In genomic region chr8:80814087-80814791, GRCm38 (mm10) we compare ENCODE assay signal across 8 mouse cellular contexts.
DNase-seq lines count a peak whose midpoint lies in the region; ATAC-seq and TF ChIP-seq lines count a peak whose summit lies in the region.

No protein-coding gene starts in this region.

- no peak for TF ChIP-seq POLR2A in CH12.LX (IDR thresholded peaks at IDR 0.05; ENCODE audit: low read depth, low read length)

- no peak for TF ChIP-seq RAD21 in CH12.LX (IDR thresholded peaks at IDR 0.05; ENCODE audit: low read depth, low read length)

- DNase-seq in embryo, embryonic 10.5 days (ENCODE audit: low spot score): peak; percentile 19
- no peak for DNase-seq in embryo, embryonic 10 days (ENCODE audit: low spot score)
- peak; percentile 45 for DNase-seq in CH12.LX (ENCODE audit: extremely low read depth)
- DNase-seq in lung, postnatal 36 days: peak; percentile 61
- no peak for DNase-seq in urinary bladder, adult 18-20 months (ENCODE audit: low spot score in 2 of 2)
- DNase-seq in thymus, postnatal 4 days: no peak
- no peak for DNase-seq in cerebellum, adult 11 months

- H3K27me3 ChIP-seq in CH12.LX (replicated peaks): no peaks in the 10 kb centered on the region
- no peaks in the 10 kb centered on the region for H3K27me3 ChIP-seq in heart, embryonic 13.5 days (replicated peaks)

- in situ Hi-C loops in CH12.LX (cut with MboI; ENCODE audit: low pct_ligation_motif_present, low pct_unique_long_range_greater_than_20kb, low sequenced_read_pairs): no loop called here

- no peak for TF ChIP-seq EP300 in CH12.LX (IDR thresholded peaks at IDR 0.05; ENCODE audit: low read length)

- dilution Hi-C loops in CH12.LX (cut with MboI; ENCODE audit: extremely low pct_ligation_motif_present, extremely low pct_unique_long_range_greater_than_20kb, low sequenced_read_pairs): no loop called here

- peaks cover 3 to 9% of the 10 kb centered on the region in 2 experiments; a peak in 3 of 4 replicates for H3K4me1 ChIP-seq in CH12.LX (ENCODE audit: control insufficient read depth in 1 of 2, insufficient read depth in 2 of 2)
- H3K4me1 ChIP-seq in heart, embryonic 13.5 days: peaks cover 88% of the 10 kb centered on the region

- no peak for TF ChIP-seq CTCF in CH12.LX (conservative IDR thresholded peaks at IDR 0.05 in 1 of 2, IDR thresholded peaks at IDR 0.05 in 1 of 2; ENCODE audit: low read depth in 2 of 2, low read length in 2 of 2)

- no peaks in the 10 kb centered on the region for H3K36me3 ChIP-seq in CH12.LX (replicated peaks in 1 of 2; ENCODE audit: control insufficient read depth in 1 of 2, insufficient read depth in 1 of 2, low read length in 1 of 2)
- peaks cover 9% of the 10 kb centered on the region for H3K36me3 ChIP-seq in heart, embryonic 13.5 days

- H3K4me2 ChIP-seq in CH12.LX (ENCODE audit: insufficient read depth, low read depth, poor library complexity, severe bottlenecking): peak overlapping the region; percentile 51
- H3K4me2 ChIP-seq in heart, embryonic 13.5 days: peak overlapping the region; percentile 40

- peaks cover 2% of the 10 kb centered on the region for H3K9me3 ChIP-seq in CH12.LX (replicated peaks; ENCODE audit: low read length)
- H3K9me3 ChIP-seq in heart, embryonic 13.5 days: no peaks in the 10 kb centered on the region

- WGBS in heart, embryonic 13.5 days: 26% methylated on average over 13 of the region's 13 CpGs

- no peak overlapping the region for H3K27ac ChIP-seq in CH12.LX (ENCODE audit: insufficient read depth, low read depth)
- H3K27ac ChIP-seq in heart, embryonic 13.5 days (replicated peaks): peak overlapping the region; percentile 97

- ATAC-seq in heart, embryonic 13.5 days (ENCODE audit: extremely low read depth, insufficient number of reproducible peaks, low FRiP score, low TSS enrichment): peak; percentile 51

- no peaks in the 10 kb centered on the region for H3K79me2 ChIP-seq in CH12.LX (replicated peaks; ENCODE audit: control insufficient read depth, extremely low read depth, insufficient read depth, poor library complexity, severe bottlenecking)

- no peak overlapping the region for H3K9ac ChIP-seq in CH12.LX (ENCODE audit: insufficient read depth, low read depth)
- peak overlapping the region; percentile 5 for H3K9ac ChIP-seq in heart, embryonic 13.5 days

- H3K4me3 ChIP-seq in CH12.LX (replicated peaks in 1 of 3; ENCODE audit: low read depth in 2 of 3, low read length in 2 of 3, poor library complexity in 1 of 3): peak overlapping the region in 1 of 3 experiments; percentile 15
- H3K4me3 ChIP-seq in heart, embryonic 13.5 days: no peak overlapping the region

TF ChIP-seq in CH12.LX, 34 proteins besides CTCF, POLR2A, EP300 and RAD21:
- TF ChIP-seq PAX5 (IDR thresholded peaks at IDR 0.05; ENCODE audit: low read length) (no peak), ELF1 (IDR thresholded peaks at IDR 0.05; ENCODE audit: low read depth, low read length) (no peak), USF1 (IDR thresholded peaks at IDR 0.05; ENCODE audit: low read depth, low read length) (no peak), ZNF384 (IDR thresholded peaks at IDR 0.05; ENCODE audit: low read depth, low read length) (no peak)

Comparison
In these comparisons a context has a peak if more than half of its experiments do, and no peak if none do; other contexts are left out.
1. DNase-seq: peak in embryo, embryonic 10.5 days (single experiment), CH12.LX (single experiment) and lung, postnatal 36 days (single experiment); none in embryo, embryonic 10 days (single experiment), urinary bladder, adult 18-20 months (0 of 2), thymus, postnatal 4 days (single experiment) and cerebellum, adult 11 months (single experiment).